Mouse (Mus musculus) forelimb bud, embryonic 11.5 days (tissue): ENCODE results near the gene 4930544G11Rik.
A peak's percentile ranks its signal among the peaks of the same experiment; 100 is the strongest.

Experiments used
- DNase-seq: peaks from one replicate; pipeline ENCODE4 v3.0.0-alpha.2; 2012; ENCODE audit warnings: low read depth, low spot score

The 4930544G11Rik gene

DNA sequence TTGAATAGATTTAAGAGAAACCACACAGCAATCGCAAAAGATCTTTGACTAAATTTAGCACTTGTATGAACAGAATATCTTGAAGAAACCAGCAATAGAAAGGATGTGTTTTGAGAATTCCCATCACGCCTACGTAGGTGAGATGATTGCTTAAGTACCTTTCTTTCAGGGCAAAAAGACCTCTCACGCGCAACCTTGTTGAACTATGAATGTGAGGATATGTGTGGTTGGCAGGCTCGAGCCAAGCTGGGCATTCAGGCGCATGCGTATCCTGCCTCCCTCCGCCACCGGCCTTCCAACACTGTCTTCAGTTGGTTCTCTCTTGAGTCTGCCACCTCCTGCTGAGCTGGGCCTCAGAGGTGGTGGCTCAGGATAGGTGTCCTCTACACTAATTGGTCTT lies at the start of gene 4930544G11Rik:
TSS of gene 4930544G11Rik (plus strand) at position 301 of the 400 bp plus-strand sequence.
- no peak for DNase-seq

- DNase-seq = no peak
Observed at GRCm38 (mm10) chr6:65906657-65907182, 45.7 kb upstream of the 4930544G11Rik start.

DNA sequence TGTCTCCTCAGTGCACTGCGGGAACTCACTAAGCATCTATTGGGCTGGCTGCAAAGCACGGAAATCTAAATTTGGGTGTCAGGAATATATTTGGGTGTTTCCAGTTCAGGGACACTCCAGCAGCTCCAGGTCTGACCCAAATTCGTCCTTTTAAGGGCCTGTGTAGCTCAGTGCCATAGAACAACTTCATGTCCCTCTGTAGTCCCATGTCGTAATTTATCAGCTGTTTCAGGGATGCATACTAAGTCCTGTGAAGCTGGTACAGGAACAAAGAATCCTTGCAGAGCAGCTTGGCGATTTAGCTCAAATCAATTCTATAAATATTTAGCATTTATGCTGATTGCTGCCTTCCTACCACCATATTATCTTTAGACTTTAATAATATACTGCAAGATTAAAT lies 37.0 kb upstream of the 4930544G11Rik start:
- DNase-seq = no peak

DNA sequence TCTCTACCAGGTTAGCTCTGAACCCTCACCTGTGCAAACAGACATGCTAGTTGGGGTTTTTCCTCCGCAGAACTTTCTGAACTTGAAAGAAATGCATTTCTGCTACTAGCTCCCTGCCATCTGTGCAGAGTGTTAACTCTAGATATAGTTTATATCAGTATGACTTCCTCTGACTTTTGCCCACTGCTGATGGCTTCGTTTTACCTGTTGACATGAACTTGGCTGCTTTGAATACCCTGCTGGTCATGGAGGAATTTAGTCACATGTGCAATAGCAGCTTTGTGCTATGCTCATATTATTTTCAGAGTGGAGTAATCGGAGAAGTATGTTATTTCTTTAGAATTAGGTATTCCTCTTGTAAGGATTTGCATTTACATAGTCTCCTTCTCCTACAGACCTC lies 30.7 kb upstream of the 4930544G11Rik start:
- DNase-seq = no peak

- DNase-seq = peak; percentile 75
Observed at GRCm38 (mm10) chr6:65923501-65924084, 28.8 kb upstream of the 4930544G11Rik start.

DNA sequence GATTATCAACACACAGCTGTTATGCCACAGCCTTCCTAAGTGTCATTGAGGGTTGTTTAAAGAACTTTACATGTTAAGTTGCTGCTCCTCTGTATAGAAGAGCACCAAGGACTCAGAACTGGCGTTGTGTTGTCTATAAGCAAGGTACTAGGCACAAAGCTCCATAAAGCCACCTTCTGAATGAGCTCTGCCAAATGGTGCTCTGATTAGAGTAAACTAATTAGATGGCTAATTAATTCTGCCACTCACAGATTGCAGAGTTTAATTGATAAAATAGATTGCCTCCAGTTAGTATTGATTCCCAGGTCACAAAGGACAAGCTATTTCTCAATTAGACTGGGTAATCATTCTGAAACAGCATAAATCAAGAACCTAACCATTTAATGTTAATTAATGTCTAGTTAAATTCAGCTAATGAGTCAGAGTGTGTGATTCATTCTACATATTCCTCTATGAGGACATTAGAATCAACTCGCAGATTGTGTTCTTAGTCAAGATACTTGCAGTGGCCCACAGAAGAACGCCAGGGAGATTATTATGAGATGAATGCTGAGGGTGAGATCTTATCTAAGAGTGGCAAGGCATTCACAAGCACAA lies 26.6 kb upstream of the 4930544G11Rik start:
- DNase-seq = no peak

- no peak for DNase-seq
Observed at GRCm38 (mm10) chr6:65930523-65930922, 21.9 kb upstream of the 4930544G11Rik start.

DNA sequence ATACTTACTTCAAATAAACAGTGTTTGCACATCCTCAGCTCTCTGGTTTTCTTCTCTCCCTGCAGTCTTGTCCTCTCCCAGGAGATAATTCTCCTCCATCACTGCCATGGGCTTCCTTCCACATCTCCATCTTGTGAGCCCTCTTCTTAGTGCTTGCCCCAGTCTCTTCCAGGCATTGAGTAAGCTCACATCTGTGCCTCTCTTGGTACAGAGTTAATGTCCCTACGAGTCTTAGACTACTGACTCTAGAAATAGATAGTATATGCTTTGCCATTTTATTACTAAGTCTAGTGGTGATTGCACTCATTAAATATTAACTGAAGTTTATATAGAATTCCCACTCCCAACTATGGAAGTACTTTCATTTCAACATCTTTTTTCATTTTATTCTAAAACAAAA lies 19.6 kb upstream of the 4930544G11Rik start:
- DNase-seq = no peak

DNA sequence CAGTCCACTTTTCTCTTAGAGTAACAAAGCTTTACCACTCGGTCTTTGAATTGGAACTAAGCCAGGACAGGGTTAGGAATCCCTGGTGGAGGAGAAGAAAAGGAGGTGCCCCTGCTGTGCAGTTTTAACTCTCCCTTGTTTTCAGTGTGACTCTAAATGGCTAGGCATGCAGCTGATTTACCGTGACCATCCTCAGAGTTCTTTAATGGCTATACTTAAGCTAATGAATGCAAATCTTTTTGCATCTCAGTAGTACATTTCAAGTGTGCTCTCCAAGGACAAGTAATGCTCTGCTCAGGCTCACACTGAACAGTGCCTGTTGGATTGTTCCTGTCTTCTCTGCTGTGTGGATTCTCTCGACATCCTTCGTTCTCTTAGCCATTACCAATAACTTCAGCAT lies 19.2 kb upstream of the 4930544G11Rik start:
- no peak for DNase-seq

- peak; percentile 46 for DNase-seq
Observed at GRCm38 (mm10) chr6:65935566-65936281, 16.7 kb upstream of the 4930544G11Rik start.

GRCm38 (mm10) chr6:65950492-65950891 lies 1.9 kb upstream of the 4930544G11Rik start:
- no peak for DNase-seq

GRCm38 (mm10) chr6:65969386-65970111 lies 17.1 kb downstream of the 4930544G11Rik start:
- DNase-seq = no peak

DNA sequence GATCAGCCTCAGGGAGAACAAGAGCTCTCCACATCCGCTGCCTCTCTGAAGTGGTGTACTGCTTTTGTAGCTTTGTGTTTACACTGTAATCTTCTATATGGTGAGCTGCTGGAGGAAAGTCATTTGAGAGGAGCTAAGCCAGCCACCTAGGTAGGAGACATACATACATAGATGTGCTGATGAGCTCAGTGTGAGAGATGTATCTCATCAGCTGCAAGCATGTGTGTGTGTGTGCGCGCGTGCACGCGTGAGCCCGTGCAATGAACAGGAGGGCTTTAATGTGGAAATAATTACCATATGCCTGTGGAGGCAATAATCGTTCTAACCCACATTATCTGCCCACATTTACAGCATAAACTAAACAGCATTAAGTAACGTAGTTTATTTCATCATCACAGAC lies 18.0 kb downstream of the 4930544G11Rik start:
- DNase-seq = no peak

DNA sequence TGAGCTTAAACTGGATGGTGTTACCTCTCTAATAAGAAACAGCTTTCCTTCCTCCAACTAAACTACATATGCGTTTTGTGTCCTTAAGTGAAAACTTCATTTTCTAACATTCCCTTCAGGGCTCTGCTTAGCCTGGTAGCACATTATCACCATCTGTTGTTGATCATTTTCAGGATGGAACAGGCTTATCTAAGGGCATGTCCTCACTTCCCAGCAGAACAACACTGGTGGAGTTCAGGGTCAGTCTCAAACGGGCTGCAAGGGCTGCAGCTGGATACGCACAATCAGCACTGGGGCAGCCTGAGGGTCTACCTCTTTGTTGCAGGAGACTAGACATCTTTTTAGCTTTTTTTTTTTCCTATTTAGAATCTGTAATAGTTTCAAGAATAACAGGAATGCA lies 39.7 kb downstream of the 4930544G11Rik start:
- peak; percentile 30 for DNase-seq

- no peak for DNase-seq
Observed at GRCm38 (mm10) chr6:65998343-65998742, 45.9 kb downstream of the 4930544G11Rik start.
